Mouse (Mus musculus): Measurements from ENCODE around the gene Cdc34.

Cdc34 gene

DNA sequence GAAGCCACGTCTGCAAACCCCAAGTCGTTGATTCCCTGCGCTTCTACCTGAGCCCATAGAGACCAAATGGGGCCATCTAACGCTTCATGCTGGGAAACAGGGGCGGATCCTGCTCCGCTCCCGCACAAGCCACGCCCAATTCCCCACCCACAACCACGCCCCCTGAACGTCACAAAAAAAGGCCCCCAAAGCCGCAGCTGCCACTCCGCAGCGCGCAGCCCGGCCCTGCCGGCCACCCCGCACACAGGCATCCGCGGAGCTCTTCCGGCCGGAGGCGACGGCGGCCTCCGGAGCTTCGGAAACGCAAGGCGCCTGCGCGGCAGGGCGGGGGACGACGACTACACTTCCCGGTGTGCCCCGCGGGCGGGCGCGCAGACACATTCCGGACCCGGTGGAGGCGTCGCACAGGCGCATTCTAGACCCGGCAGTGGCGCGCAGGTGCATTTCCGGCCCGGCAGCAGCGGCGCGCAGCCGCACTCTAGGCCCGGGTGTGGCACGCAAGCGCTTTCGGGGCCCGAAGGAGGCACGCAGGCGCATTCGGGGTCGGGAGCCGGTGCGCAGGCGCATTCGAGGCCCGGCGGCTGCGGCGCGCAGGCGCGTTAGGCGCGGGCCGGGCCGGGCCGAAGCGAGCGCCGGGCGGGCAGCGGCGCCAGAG is at the start of gene Cdc34:
Gene Cdc34 (plus strand): TSS at position 605 of the 655 bp plus-strand sequence.
- peak; percentile 98 to 99 for DNase-seq (ENCODE audit: low spot score in 2 of 2)

DNA sequence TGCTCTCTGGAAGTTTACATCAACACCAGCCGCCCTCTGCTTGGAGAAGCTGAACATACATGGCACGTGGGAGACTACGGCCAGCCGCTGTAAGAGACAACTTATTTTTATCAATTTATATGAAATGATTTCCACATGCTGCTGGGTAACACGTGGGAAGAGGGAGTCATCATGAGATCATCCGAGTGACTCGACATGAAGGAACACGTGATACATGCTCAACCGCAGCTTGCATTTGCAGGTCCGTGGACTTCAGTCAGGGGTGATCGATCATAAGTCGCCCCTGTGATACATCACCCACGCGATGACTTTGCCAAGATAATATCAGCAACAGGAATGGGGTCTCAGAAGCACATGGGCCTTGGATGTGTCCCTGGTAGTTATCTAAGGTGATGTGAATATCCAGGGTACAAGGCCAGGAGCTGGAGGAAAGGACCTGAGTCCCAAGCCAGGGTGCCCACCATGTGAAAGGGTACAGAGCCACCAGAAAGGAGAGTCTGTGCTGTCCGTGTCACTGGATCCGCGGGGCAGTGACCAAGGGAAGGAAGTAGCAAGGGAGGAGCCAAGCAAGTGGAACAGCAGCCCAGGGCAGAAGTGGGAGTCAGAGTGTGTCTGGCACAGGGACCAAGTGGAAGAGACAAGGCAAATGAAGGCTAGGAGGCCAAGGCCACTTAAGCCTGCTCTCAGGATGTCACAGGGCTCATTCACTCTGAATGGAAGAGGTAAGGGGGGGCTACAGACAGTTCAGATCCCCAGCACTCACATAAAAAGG is 48.8 kb upstream of the Cdc34 start:
- no peak for DNase-seq (ENCODE audit: low spot score in 2 of 2)

GRCm38 (mm10) chr10:79636287-79636686 is 45.7 kb upstream of the Cdc34 start:
- DNase-seq (ENCODE audit: low spot score in 2 of 2): no peak

- DNase-seq (ENCODE audit: low spot score in 2 of 2): no peak
These were observed 44.6 kb upstream of the Cdc34 start, which contains the start of gene Shc2 for GRCm38 (mm10) chr10:79637128-79638110. Shc2 (minus strand) TSS chr10:79637918.

- DNase-seq (ENCODE audit: low spot score in 2 of 2): no peak
These were observed 43.4 kb upstream of the Cdc34 start for GRCm38 (mm10) chr10:79638486-79639204.

DNA sequence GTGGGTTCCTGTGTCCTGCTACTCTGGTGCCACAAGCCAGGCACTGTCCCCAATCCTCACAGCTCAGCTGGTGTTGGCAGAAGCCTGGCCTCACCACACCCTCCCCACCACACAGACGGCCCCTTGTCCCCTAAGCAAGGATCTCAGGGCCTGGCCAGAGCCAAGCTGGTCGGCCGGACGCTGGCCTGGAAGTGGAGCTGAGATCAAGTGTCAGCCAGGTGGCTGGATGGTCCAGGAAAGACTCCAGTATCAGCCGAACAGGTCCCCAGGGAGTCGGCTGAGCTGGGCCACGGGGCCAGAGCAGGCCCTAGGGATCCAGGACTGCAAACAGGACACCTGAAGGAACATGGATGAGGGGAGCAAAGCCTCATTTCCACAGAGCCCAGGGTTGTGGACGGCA is 36.3 kb upstream of the Cdc34 start, which contains the start of gene Odf3l2:
Gene Odf3l2 (minus strand): TSS at position 28 of the 400 bp plus-strand sequence.
- DNase-seq (ENCODE audit: low spot score in 2 of 2): no peak

GRCm38 (mm10) chr10:79649070-79649751 is 32.8 kb upstream of the Cdc34 start:
- DNase-seq (ENCODE audit: low spot score in 2 of 2): peak; percentile 45 to 56

DNA sequence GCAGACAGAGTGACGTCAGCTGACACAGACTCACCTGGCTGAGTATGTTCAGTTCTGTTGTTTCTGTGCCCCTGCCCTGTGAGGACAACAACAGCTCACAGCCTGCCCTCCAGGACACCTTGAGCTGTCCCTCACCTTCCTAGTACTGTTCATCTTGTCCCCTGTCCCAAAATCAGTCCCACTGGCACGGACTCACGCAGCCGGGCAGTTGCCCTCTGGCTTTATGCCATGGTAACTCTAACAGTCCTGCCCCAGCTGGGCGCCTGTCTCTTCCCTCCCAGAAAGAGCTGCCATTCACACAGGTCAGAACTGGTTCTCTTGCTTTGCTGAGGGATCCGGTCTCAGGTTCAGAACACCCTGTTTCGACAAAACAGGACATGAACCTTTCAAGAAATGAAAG is 29.2 kb upstream of the Cdc34 start:
- DNase-seq (ENCODE audit: low spot score in 2 of 2): no peak

- DNase-seq (ENCODE audit: low spot score in 2 of 2): no peak
These were observed 27.0 kb upstream of the Cdc34 start for GRCm38 (mm10) chr10:79654946-79655395.

GRCm38 (mm10) chr10:79658829-79659228 is 23.2 kb upstream of the Cdc34 start:
- no peak for DNase-seq (ENCODE audit: low spot score in 2 of 2)

- no peak for DNase-seq (ENCODE audit: low spot score in 2 of 2)
These were observed 21.7 kb upstream of the Cdc34 start for GRCm38 (mm10) chr10:79660298-79660697.

- DNase-seq (ENCODE audit: low spot score in 2 of 2): no peak
These were observed 20.1 kb upstream of the Cdc34 start for GRCm38 (mm10) chr10:79661861-79662260.

GRCm38 (mm10) chr10:79664131-79664665 is 17.8 kb upstream of the Cdc34 start, which contains the start of gene Madcam1:
Madcam1 (plus strand) TSS chr10:79664559.
- peak; percentile 62 to 74 for DNase-seq (ENCODE audit: low spot score in 2 of 2)

DNA sequence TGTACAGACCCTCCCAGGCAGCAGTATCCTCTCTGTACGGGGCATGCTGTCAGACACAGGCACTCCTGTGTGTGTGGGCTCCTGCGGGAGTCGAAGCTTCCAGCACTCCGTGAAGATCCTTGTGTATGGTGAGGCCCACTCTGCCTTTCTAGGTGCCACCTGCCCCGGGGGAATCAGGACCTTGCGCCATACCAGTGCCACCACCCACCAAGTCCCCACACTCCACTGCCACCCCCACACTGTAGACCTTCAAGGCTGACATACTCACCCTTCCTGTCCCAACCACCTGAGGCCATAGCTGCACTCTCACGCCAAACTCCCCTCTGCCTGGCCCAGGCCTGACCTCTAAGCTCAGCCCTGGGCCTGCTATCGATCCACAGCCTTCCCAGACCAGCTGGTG is 16.9 kb upstream of the Cdc34 start:
- no peak for DNase-seq (ENCODE audit: low spot score in 2 of 2)

GRCm38 (mm10) chr10:79666493-79666892 is 15.5 kb upstream of the Cdc34 start:
- DNase-seq (ENCODE audit: low spot score in 2 of 2): no peak

- no peak for DNase-seq (ENCODE audit: low spot score in 2 of 2)
These were observed 13.9 kb upstream of the Cdc34 start for GRCm38 (mm10) chr10:79668076-79668475.

- peak; percentile 86 to 89 for DNase-seq (ENCODE audit: low spot score in 2 of 2)
These were observed 13.0 kb upstream of the Cdc34 start, which contains the start of gene Tpgs1 for GRCm38 (mm10) chr10:79668771-79669575. Tpgs1 (plus strand) TSS chr10:79669369.

DNA sequence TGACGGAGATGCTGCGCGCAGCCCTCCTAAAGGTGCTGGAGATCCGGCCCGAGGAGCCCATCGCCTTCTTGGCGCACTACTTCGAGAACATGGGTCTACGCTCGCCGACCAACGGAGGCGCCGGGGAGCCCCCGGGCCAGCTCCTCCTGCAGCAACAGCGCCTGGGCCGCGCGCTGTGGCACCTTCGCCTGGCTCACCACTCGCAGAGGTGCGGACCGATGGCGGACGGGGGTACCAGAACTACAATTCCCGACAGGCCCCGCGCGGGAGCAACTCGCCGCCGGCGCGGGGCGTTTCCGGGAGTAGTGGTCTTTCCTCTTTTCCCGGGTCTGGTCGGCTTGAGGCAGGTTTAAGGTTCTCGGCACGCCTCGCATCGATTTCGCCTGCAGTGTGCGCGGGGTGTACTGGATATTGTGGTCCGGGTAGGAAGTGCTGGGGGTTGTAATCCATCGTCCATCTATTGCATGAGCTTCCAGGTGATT is 12.4 kb upstream of the Cdc34 start:
- peak; percentile 35 to 44 for DNase-seq (ENCODE audit: low spot score in 2 of 2)
